Mouse (Mus musculus) olfactory bulb, adult 2 months (tissue): ENCODE measurements around the gene Abcb1a.

Source experiments
- CTCF ChIP-seq: fragments of 200-500 bp; IDR thresholded peaks from 2 replicates; pipeline ENCODE4 v1.5.1; 2012; ENCODE audit warnings: low read depth, mild to moderate bottlenecking, low read length, moderate library complexity; ENCODE audit not compliant: insufficient read depth
- POLR2A ChIP-seq: fragments of 200-500 bp; IDR thresholded peaks from 2 replicates; pipeline ENCODE4 v1.6.1; 2012; ENCODE audit warnings: mild to moderate bottlenecking, low read depth, low read length, moderate library complexity; ENCODE audit not compliant: insufficient read depth

- no peak for TF ChIP-seq POLR2A
- no peak for TF ChIP-seq CTCF
Measured at GRCm38 (mm10) chr5:8622071-8622595, 37.7 kb upstream of the Abcb1a start.
